Mouse (Mus musculus) forebrain, postnatal 0 days (tissue): ENCODE results near the gene Fam117a. TPM values are rescaled to one million over a fixed set of nuclear protein-coding genes. Genes with fewer than 3 reads are reported as not detected.
"Not testable (repeated sequence)": the region's sequence is repeated elsewhere in the genome, so short reads cannot be mapped to it uniquely, and the experiment has no call there.

Source experiments
- ATAC-seq: fragments of 200-750 bp; cut with Nextera tagmentation; 2 replicates; pipeline ENCODE4 v1.8.0; 2017; ENCODE audit warnings: mild to moderate bottlenecking, moderate library complexity
- DNase-seq: peaks from one replicate; pipeline ENCODE4 v3.0.0-alpha.2; 2015
- H3K27ac ChIP-seq: fragments of 300-500 bp; sonication (generic); 2 replicates; pipeline ENCODE4 v1.5.1; 2014; ENCODE audit warnings: low read depth, mild to moderate bottlenecking, antibody characterized with exemption, low read length, moderate library complexity, mixed read lengths
- H3K27me3 ChIP-seq: fragments of 300-500 bp; sonication (generic); 2 replicates; pipeline ENCODE4 v1.6.1; 2014; ENCODE audit warnings: mild to moderate bottlenecking, low read length, mixed read lengths; ENCODE audit not compliant: insufficient read depth
- H3K36me3 ChIP-seq: fragments of 300-500 bp; sonication (generic); 2 replicates; pipeline ENCODE4 v1.6.1; 2014; ENCODE audit warnings: mild to moderate bottlenecking, moderate library complexity; ENCODE audit not compliant: insufficient read depth
- H3K4me1 ChIP-seq: fragments of 300-500 bp; sonication (generic); 2 replicates; pipeline ENCODE4 v1.6.1; 2014; ENCODE audit warnings: antibody characterized with exemption; ENCODE audit not compliant: insufficient read depth
- H3K4me2 ChIP-seq: fragments of 300-500 bp; sonication (generic); 2 replicates; pipeline ENCODE4 v1.6.1; 2014; ENCODE audit warnings: low read depth, mild to moderate bottlenecking, moderate library complexity
- H3K4me3 ChIP-seq: fragments of 300-500 bp; sonication (generic); 2 replicates; pipeline ENCODE4 v1.5.1; 2014; ENCODE audit warnings: low read depth, low read length, mixed read lengths
- H3K9ac ChIP-seq: fragments of 300-500 bp; sonication (generic); 2 replicates; pipeline ENCODE4 v1.6.1; 2014; ENCODE audit warnings: mild to moderate bottlenecking
- H3K9me3 ChIP-seq: fragments of 300-500 bp; sonication (generic); 2 replicates; pipeline ENCODE4 v1.6.1; 2016; ENCODE audit warnings: low read length
- CTCF ChIP-seq: sonication (generic); IDR thresholded peaks from 2 replicates; pipeline ENCODE4 v1.5.1; 2016; ENCODE audit warnings: antibody characterized with exemption, control low read depth, low read depth
- WGBS: fragments of 180-500 bp; shearing (Covaris S2); extraction: QIAGEN DNeasy Blood & Tissue Kit; methylation state at CpG from one replicate; pipeline ENCODE4 v1.1.7; 2014; 5-methylcytosine and 5-hydroxymethylcytosine counted together
- polyA plus RNA-seq: library from polyadenylated mRNA; unstranded; fragments of >200 nt; fragmentation: Nextera tagmentation; extraction: Ambion mirVana; gene quantifications from 2 replicates; pipeline ENCODE4 v1.2.1, GENCODE M21; 2015
- total RNA-seq: library from RNA; depleted of rRNA; stranded (reverse); fragments of >200 nt; gene quantifications from 2 replicates; pipeline ENCODE4 v1.2.3, GENCODE M21; 2014

Gene Fam117a
- total and polyA plus RNA-seq, 2 experiments from 2014 or later: 1.8 to 5.5 TPM

DNA sequence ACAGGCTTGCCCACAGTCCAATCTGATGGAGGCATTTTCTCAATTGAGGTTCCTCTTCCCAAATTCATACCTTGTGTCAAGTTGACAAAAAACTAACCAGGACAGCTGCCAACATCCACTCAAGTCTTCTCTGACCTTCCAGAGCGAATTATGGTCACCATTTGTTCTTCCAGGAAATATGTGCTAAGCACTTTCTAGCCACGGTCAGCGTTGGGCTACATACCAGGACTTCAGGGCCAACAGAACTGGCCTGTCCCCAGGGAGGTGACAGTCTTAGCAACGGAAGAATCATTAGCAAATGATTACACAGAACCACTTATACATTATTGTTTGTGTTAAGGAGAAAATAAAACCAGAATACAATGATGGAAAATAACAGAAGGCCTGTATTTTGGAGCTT, 69.0 kb downstream of the Fam117a start:
- no peaks in the 10 kb centered on the region for H3K27me3 ChIP-seq
- no peaks in the 10 kb centered on the region for H3K36me3 ChIP-seq
- H3K9me3 ChIP-seq: no peaks in the 10 kb centered on the region
- H3K4me3 ChIP-seq: no peak overlapping the region
- ATAC-seq (no peak), DNase-seq (no peak)
- WGBS: 79% methylated on average over 4 of the region's 4 CpGs
- H3K4me2 ChIP-seq: no peak overlapping the region
- no peaks in the 10 kb centered on the region for H3K4me1 ChIP-seq
- no peak overlapping the region for H3K27ac ChIP-seq
- H3K9ac ChIP-seq: no peak overlapping the region
- no peak for TF ChIP-seq CTCF

- WGBS: 94% methylated on average over 5 of the region's 5 CpGs
- not testable (repeated sequence) for H3K9ac ChIP-seq, ATAC-seq
Observed at GRCm38 (mm10) chr11:95406398-95406797, 69.6 kb downstream of the Fam117a start.

DNA sequence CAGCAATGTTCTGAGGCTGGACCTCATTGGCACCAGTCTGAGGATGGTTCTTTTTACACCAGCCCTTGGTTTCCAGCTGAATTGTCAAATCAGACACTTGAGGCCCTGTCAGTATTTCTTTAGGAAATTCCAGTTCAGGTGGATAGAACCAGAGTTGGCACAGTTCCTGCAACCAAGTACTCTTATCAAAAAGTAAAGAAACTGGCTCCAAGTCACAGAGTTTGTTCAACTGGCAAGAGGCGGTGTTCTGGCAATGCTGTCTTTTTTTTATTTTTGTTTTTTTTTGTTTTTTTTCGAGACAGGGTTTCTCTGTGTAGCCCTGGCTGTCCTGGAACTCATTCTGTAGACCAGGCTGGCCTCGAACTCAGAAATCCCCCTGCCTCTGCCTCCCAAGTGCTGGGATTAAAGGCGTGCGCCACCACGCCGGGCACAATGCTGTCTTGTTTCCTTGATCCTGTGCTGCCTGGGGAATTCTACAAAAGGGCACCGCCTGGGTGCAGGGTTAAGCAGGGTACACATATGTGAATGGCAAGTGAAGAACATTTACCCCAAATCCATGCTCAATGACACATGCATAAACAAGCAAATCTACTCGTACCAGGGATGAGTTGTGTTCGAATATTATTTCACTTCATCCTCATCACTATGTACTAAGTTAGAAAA, 72.8 kb downstream of the Fam117a start:
- Histone ChIP-seq H3K36me3 (no peaks in the 10 kb centered on the region), H3K9me3 (no peaks in the 10 kb centered on the region), H3K9ac (no peak overlapping the region), H3K4me1 (no peaks in the 10 kb centered on the region), H3K27ac (no peak overlapping the region), H3K27me3 (no peaks in the 10 kb centered on the region), H3K4me3 (no peak overlapping the region), H3K4me2 (no peak overlapping the region)
- DNase-seq: no peak
- 81% methylated on average over 10 of the region's 10 CpGs for WGBS
- no peak for ATAC-seq
- TF ChIP-seq CTCF: no peak

More at GRCm38 (mm10) chr11:95406398-95406797, 69.6 kb downstream of the Fam117a start:
- H3K4me3 ChIP-seq, H3K27me3 ChIP-seq, DNase-seq, H3K36me3 ChIP-seq, H3K9me3 ChIP-seq, H3K4me2 ChIP-seq, H3K27ac ChIP-seq, H3K4me1 ChIP-seq: not testable (repeated sequence)

GRCm38 (mm10) chr11:95411453-95412013, 74.7 kb downstream of the Fam117a start:
- peaks cover 14% of the 10 kb centered on the region for H3K4me1 ChIP-seq
- no peak overlapping the region for H3K4me2 ChIP-seq
- no peaks in the 10 kb centered on the region for H3K27me3 ChIP-seq
- H3K9ac ChIP-seq: no peak overlapping the region
- no peaks in the 10 kb centered on the region for H3K9me3 ChIP-seq
- no peak overlapping the region for H3K4me3 ChIP-seq
- TF ChIP-seq CTCF: no peak
- H3K27ac ChIP-seq: peak overlapping the region; percentile 35; the same call in 1 of the 2 replicates
- ATAC-seq (no peak), DNase-seq (no peak)
- WGBS: 34% methylated on average over 6 of the region's 6 CpGs
- no peaks in the 10 kb centered on the region for H3K36me3 ChIP-seq

- no peak for ATAC-seq
- no peak overlapping the region for H3K4me2 ChIP-seq
- WGBS: 75% methylated on average over 3 of the region's 3 CpGs
- H3K27ac ChIP-seq: no peak overlapping the region
- DNase-seq: peak; percentile 54
- H3K9me3 ChIP-seq: no peaks in the 10 kb centered on the region
- H3K9ac ChIP-seq: no peak overlapping the region
- H3K4me3 ChIP-seq: no peak overlapping the region
- TF ChIP-seq CTCF: no peak
- H3K36me3 ChIP-seq: no peaks in the 10 kb centered on the region
- H3K27me3 ChIP-seq: no peaks in the 10 kb centered on the region
- peaks cover 14% of the 10 kb centered on the region for H3K4me1 ChIP-seq
Observed at GRCm38 (mm10) chr11:95412615-95413014, 75.8 kb downstream of the Fam117a start.

DNA sequence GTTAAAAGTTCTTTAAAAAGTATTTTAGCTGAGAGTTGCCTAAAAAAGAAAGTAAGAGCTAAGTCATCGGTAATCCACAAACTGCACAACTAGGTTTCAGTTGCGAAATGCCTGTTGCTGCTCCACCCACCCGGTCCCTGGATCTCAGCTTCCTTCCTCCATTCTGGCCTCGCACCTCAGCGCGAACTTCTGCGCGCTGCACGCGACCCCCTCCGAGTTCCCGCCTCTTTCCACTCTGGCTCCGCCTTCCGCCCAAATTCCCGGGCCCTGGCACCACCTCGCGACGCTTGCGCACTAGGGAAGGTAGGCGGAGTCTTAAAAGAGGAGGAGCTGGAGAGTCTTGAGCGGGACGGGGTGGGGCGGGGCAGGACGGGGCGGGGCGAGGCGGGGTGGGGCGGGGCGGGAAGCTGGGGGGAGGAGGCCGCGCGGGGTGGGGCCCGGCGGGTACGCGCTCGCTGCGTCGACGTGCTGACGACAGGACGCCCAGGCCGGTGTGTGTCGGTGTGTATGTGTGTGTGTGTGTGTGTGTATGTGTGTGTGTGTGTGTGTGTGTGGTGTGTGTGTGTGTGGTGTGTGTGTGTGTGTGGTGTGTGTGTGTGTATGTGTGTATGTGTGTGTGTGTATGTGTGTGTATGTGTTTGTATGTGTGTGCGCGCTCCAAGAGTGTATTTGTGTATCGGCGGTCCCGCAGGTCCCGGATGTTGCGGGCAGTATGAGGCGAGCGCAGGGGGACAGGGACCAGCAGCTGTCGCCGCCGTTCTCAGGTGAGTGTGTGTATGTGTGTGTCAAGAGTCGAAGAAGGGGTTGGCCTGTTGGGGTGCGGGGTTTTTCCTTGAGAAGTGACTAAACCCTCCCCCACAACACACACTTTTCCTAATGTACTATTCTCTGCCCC, 77.1 kb downstream of the Fam117a start, which contains the start of gene Spop:
TSS of gene Spop (plus strand) at position 440 of the 895 bp plus-strand sequence.
- Histone ChIP-seq H3K4me2 (peak within 1 kb of the TSS; percentile 64), H3K4me1 (peaks cover 14% of the 10 kb centered on the region), H3K36me3 (no peaks in the 10 kb centered on the region), H3K9ac (peak within 1 kb of the TSS; percentile 80), H3K9me3 (no peaks in the 10 kb centered on the region), H3K27ac (peak within 1 kb of the TSS; percentile 94), H3K27me3 (no peaks in the 10 kb centered on the region), H3K4me3 (peak within 1 kb of the TSS; percentile 59)
- no peak for TF ChIP-seq CTCF
- WGBS: 2% methylated on average over 50 of the region's 58 CpGs
- ATAC-seq: peak; percentile 88
- peak; percentile 93 for DNase-seq
